Mouse (Mus musculus) kidney, postnatal 0 days (tissue): ENCODE data around the gene Fbxw10. TPM values are rescaled to one million over a fixed set of nuclear protein-coding genes. Genes with fewer than 3 reads are reported as not detected.

ENCODE experiments used
- ATAC-seq: fragments of 200-750 bp; cut with Nextera tagmentation; replicated peaks from 2 replicates; pipeline ENCODE4 v1.8.0; 2017; ENCODE audit warnings: low read depth, moderate number of reproducible peaks, moderate TSS enrichment, moderate library complexity; ENCODE audit not compliant: low FRiP score
- DNase-seq: peaks from one replicate; pipeline ENCODE4 v3.0.0-alpha.2; 2016; ENCODE audit warnings: low spot score
- H3K27ac ChIP-seq: fragments of 300-500 bp; sonication (generic); 2 replicates; pipeline ENCODE4 v1.5.1; 2014; ENCODE audit warnings: mild to moderate bottlenecking
- H3K27me3 ChIP-seq: fragments of 300-500 bp; sonication (generic); 2 replicates; pipeline ENCODE4 v1.6.1; 2014; ENCODE audit warnings: low read length, mixed read lengths; ENCODE audit not compliant: insufficient read depth
- H3K36me3 ChIP-seq: fragments of 300-500 bp; sonication (generic); 2 replicates; pipeline ENCODE4 v1.6.1; 2014; ENCODE audit warnings: low read length, mixed read lengths; ENCODE audit not compliant: insufficient read depth
- H3K4me1 ChIP-seq: fragments of 300-500 bp; sonication (generic); replicated peaks from 2 replicates; pipeline ENCODE4 v1.6.1; 2014; ENCODE audit warnings: antibody characterized with exemption, low read length, mixed read lengths; ENCODE audit not compliant: insufficient read depth
- H3K4me2 ChIP-seq: fragments of 300-500 bp; sonication (generic); 2 replicates; pipeline ENCODE4 v1.6.1; 2014; ENCODE audit warnings: mild to moderate bottlenecking, low read length, moderate library complexity, mixed read lengths
- H3K4me3 ChIP-seq: fragments of 300-500 bp; sonication (generic); replicated peaks from 2 replicates; pipeline ENCODE4 v1.5.1; 2014; ENCODE audit warnings: low read depth, low read length
- H3K9ac ChIP-seq: fragments of 300-500 bp; sonication (generic); 2 replicates; pipeline ENCODE4 v1.6.1; 2014; ENCODE audit warnings: low read depth, low read length
- H3K9me3 ChIP-seq: fragments of 300-500 bp; sonication (generic); replicated peaks from 2 replicates; pipeline ENCODE4 v1.6.1; 2016; ENCODE audit warnings: low read length, inconsistent platforms, mixed read lengths
- CTCF ChIP-seq: IDR thresholded peaks from 2 replicates; pipeline ENCODE4 v1.5.1; 2016; ENCODE audit warnings: antibody characterized with exemption, low read depth, mild to moderate bottlenecking, moderate library complexity
- WGBS: fragments of 180-500 bp; shearing (Covaris S2); extraction: QIAGEN DNeasy Blood & Tissue Kit; methylation state at CpG from one replicate; pipeline ENCODE4 v1.1.7; 2014; 5-methylcytosine and 5-hydroxymethylcytosine counted together
- polyA plus RNA-seq: library from polyadenylated mRNA; unstranded; fragments of >200 nt; fragmentation: Nextera tagmentation; extraction: Ambion mirVana; gene quantifications from 2 replicates; pipeline ENCODE4 v1.2.1, GENCODE M21; 2015

Fbxw10 gene
- polyA plus RNA-seq, 1 experiment from 2014 or later, result 0.53 TPM

GRCm38 (mm10) chr11:62820661-62821437 is 26.0 kb upstream of the Fbxw10 start:
- H3K36me3 ChIP-seq, result no peaks in the 10 kb centered on the region
- peak overlapping the region; percentile 72 for H3K4me2 ChIP-seq
- ATAC-seq (peak; percentile 52), DNase-seq (peak; percentile 68)
- no peak for TF ChIP-seq CTCF
- peak overlapping the region; percentile 53 for H3K9ac ChIP-seq
- H3K4me1 ChIP-seq, result peaks cover 24% of the 10 kb centered on the region
- peak overlapping the region; percentile 50 for H3K4me3 ChIP-seq
- WGBS, result 6% methylated on average over 16 of the region's 16 CpGs
- H3K9me3 ChIP-seq, result no peaks in the 10 kb centered on the region
- H3K27ac ChIP-seq, result peak overlapping the region; percentile 85
- H3K27me3 ChIP-seq, result no peaks in the 10 kb centered on the region

- no peak for ATAC-seq
- no peaks in the 10 kb centered on the region for H3K36me3 ChIP-seq
- no peak for TF ChIP-seq CTCF
- no peaks in the 10 kb centered on the region for H3K27me3 ChIP-seq
- peak overlapping the region; percentile 47 for H3K27ac ChIP-seq
- H3K4me3 ChIP-seq, result peak overlapping the region; percentile 50
- peak overlapping the region; percentile 72 for H3K4me2 ChIP-seq
- H3K4me1 ChIP-seq, result peaks cover 34% of the 10 kb centered on the region
- 48% methylated on average over 5 of the region's 5 CpGs for WGBS
- peak; percentile 46 for DNase-seq
- no peaks in the 10 kb centered on the region for H3K9me3 ChIP-seq
- H3K9ac ChIP-seq, result no peak overlapping the region
Observed at GRCm38 (mm10) chr11:62821893-62822292, 25.0 kb upstream of the Fbxw10 start.

- no peak overlapping the region for H3K4me2 ChIP-seq
- ATAC-seq, result no peak
- no peaks in the 10 kb centered on the region for H3K27me3 ChIP-seq
- TF ChIP-seq CTCF, result no peak
- H3K27ac ChIP-seq, result no peak overlapping the region
- 0 out of 2 replicates have a peak, but pooled peaks cover 3% of the 10 kb centered on the region for H3K36me3 ChIP-seq
- H3K9me3 ChIP-seq, result no peaks in the 10 kb centered on the region
- WGBS, result 46% methylated on average over 7 of the region's 7 CpGs
- no peak for DNase-seq
- H3K4me1 ChIP-seq, result peaks cover 30% of the 10 kb centered on the region
- H3K4me3 ChIP-seq, result no peak overlapping the region
- no peak overlapping the region for H3K9ac ChIP-seq
Observed at GRCm38 (mm10) chr11:62824211-62824610, 22.7 kb upstream of the Fbxw10 start.

GRCm38 (mm10) chr11:62825222-62826105 is 21.4 kb upstream of the Fbxw10 start:
- Histone ChIP-seq H3K27ac (peak overlapping the region; percentile 60), H3K9me3 (no peaks in the 10 kb centered on the region), H3K9ac (no peak overlapping the region), H3K27me3 (no peaks in the 10 kb centered on the region), H3K4me3 (no peak overlapping the region), H3K4me2 (no peak overlapping the region), H3K36me3 (0 out of 2 replicates have a peak, but pooled peaks cover 4% of the 10 kb centered on the region), H3K4me1 (peaks cover 22% of the 10 kb centered on the region)
- DNase-seq (no peak), ATAC-seq (peak; percentile 23; the same call in 1 of the 2 replicates)
- no peak for TF ChIP-seq CTCF
- 58% methylated on average over 9 of the region's 9 CpGs for WGBS

- Histone ChIP-seq H3K4me2 (no peak overlapping the region), H3K27ac (peak overlapping the region; percentile 60), H3K27me3 (no peaks in the 10 kb centered on the region), H3K36me3 (0 out of 2 replicates have a peak, but pooled peaks cover 6% of the 10 kb centered on the region), H3K9ac (no peak overlapping the region), H3K9me3 (no peaks in the 10 kb centered on the region), H3K4me1 (peaks cover 15% of the 10 kb centered on the region), H3K4me3 (no peak overlapping the region)
- DNase-seq, result peak; percentile 92
- peak; percentile 66 for ATAC-seq
- 15% methylated on average over 6 of the region's 6 CpGs for WGBS
- no peak for TF ChIP-seq CTCF
Observed at GRCm38 (mm10) chr11:62826106-62826733, 20.6 kb upstream of the Fbxw10 start.

- TF ChIP-seq CTCF, result no peak
- WGBS, result 90% methylated on average over 4 of the region's 4 CpGs
- Histone ChIP-seq H3K4me2 (no peak overlapping the region), H3K4me3 (no peak overlapping the region), H3K27ac (no peak overlapping the region), H3K9ac (no peak overlapping the region), H3K27me3 (no peaks in the 10 kb centered on the region), H3K36me3 (0 out of 2 replicates have a peak, but pooled peaks cover 7% of the 10 kb centered on the region), H3K4me1 (peaks cover 15% of the 10 kb centered on the region), H3K9me3 (no peaks in the 10 kb centered on the region)
- DNase-seq (no peak), ATAC-seq (no peak)
Observed at GRCm38 (mm10) chr11:62827135-62827534, 19.7 kb upstream of the Fbxw10 start.
